Mouse (Mus musculus) intestine, embryonic 16.5 days (tissue): Measurements from ENCODE around the gene B4galnt4. TPM values are rescaled to one million over a fixed set of nuclear protein-coding genes. Genes with fewer than 3 reads are reported as not detected.
A peak's percentile ranks its signal among the peaks of the same experiment; 100 is the strongest.
"Not testable (repeated sequence)": the region's sequence is repeated elsewhere in the genome, so short reads cannot be mapped to it uniquely, and the experiment has no call there.

Experiments used
- ATAC-seq: fragments of 200-750 bp; cut with Nextera tagmentation; 2 replicates; pipeline ENCODE4 v1.8.0; 2017; ENCODE audit warnings: moderate TSS enrichment, moderate library complexity
- H3K27ac ChIP-seq: fragments of 300-500 bp; sonication (generic); 2 replicates; pipeline ENCODE4 v1.5.1; 2014; ENCODE audit warnings: mild to moderate bottlenecking, low read length
- H3K27me3 ChIP-seq: fragments of 300-500 bp; sonication (generic); replicated peaks from 2 replicates; pipeline ENCODE4 v1.6.1; 2014; ENCODE audit warnings: low read length, control low read depth, mixed read lengths; ENCODE audit not compliant: control insufficient read depth, insufficient read depth
- H3K36me3 ChIP-seq: fragments of 300-500 bp; sonication (generic); 2 replicates; pipeline ENCODE4 v1.6.1; 2014; ENCODE audit warnings: low read length, control low read depth; ENCODE audit not compliant: control insufficient read depth, insufficient read depth
- H3K4me1 ChIP-seq: fragments of 300-500 bp; sonication (generic); 2 replicates; pipeline ENCODE4 v1.6.1; 2014; ENCODE audit warnings: low read length, control low read depth, mixed read lengths; ENCODE audit not compliant: control insufficient read depth, insufficient read depth
- H3K4me2 ChIP-seq: fragments of 300-500 bp; sonication (generic); 2 replicates; pipeline ENCODE4 v1.6.1; 2014; ENCODE audit warnings: low read depth, low read length, control low read depth
- H3K4me3 ChIP-seq: fragments of 300-500 bp; sonication (generic); 2 replicates; pipeline ENCODE4 v1.5.1; 2014; ENCODE audit warnings: mild to moderate bottlenecking, low read length
- H3K9ac ChIP-seq: fragments of 300-500 bp; sonication (generic); 2 replicates; pipeline ENCODE4 v1.6.1; 2014; ENCODE audit warnings: low read depth, low read length
- H3K9me3 ChIP-seq: fragments of 300-500 bp; sonication (generic); 2 replicates; pipeline ENCODE4 v1.6.1; 2016; ENCODE audit warnings: low read length, control low read depth; ENCODE audit not compliant: control insufficient read depth
- WGBS: fragments of 180-500 bp; shearing (Covaris S2); extraction: QIAGEN DNeasy Blood & Tissue Kit; methylation state at CpG from one replicate; pipeline ENCODE4 v1.1.7; 2014; 5-methylcytosine and 5-hydroxymethylcytosine counted together
- polyA plus RNA-seq: library from polyadenylated mRNA; unstranded; fragments of >200 nt; fragmentation: Nextera tagmentation; extraction: Ambion mirVana; gene quantifications from 2 replicates; pipeline ENCODE4 v1.2.1, GENCODE M21; 2015

Gene B4galnt4
- polyA plus RNA-seq, 1 experiment from 2014 or later = 7.2 TPM

DNA sequence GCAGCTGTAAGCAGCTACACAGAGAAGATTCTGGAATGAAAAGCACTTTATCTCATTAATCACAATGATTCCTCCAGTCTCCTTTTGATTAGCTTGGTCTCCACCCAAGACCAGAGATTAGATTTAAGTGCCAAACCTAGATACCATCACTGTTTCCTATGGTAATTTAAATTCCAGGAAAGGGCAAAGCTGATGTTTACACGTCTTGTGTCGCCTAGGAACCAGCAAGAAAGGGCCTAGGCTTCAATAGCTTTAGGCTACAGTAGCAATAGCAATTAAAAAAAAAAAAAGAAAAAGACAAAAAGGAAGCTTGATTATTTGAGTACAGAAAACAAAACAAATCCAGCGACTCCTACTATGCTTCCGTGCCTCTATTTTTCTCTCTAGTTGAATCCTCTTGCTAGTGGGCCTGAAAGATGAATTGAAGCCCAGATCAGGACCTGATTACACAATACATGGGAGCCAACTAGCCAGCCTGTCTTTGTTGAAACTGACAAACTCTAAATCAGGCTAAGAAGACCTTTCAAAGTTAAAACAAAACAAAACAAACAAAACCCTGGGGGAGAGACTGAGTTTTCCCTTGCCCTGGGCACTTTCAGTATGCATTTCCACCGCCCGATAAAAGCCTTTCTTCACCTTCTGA lies 34.7 kb upstream of the B4galnt4 start:
- 0 out of 2 replicates have a peak overlapping the region, but pooled peaks have one; percentile 2 for H3K27ac ChIP-seq
- H3K9me3 ChIP-seq = no peaks in the 10 kb centered on the region
- H3K4me2 ChIP-seq = no peak overlapping the region
- no peak overlapping the region for H3K4me3 ChIP-seq
- H3K27me3 ChIP-seq = no peaks in the 10 kb centered on the region
- peaks cover 4% of the 10 kb centered on the region; the same call in 1 of the 2 replicates for H3K4me1 ChIP-seq
- H3K36me3 ChIP-seq = no peaks in the 10 kb centered on the region
- WGBS = 51% methylated on average over 6 of the region's 6 CpGs
- ATAC-seq = no peak
- no peak overlapping the region for H3K9ac ChIP-seq

DNA sequence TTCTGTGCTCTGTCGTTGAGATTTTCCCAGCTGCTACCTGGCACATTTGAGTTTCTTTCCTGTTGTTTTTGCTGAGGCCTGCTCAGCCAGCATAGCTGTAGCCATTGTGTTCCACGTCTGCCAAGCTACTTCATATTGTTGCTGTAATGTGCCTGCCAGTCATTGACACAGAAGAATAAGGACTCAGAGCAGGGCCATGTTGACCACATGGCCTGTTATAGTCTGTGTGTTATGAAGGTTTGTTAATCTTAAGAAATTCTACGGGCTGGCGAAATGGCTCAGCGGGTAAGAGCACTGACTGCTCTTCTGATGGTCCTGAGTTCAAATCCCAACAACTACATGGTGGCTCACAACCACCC lies 34.2 kb upstream of the B4galnt4 start:
- no peaks in the 10 kb centered on the region for H3K9me3 ChIP-seq
- no peak overlapping the region for H3K4me2 ChIP-seq
- 0 out of 2 replicates have a peak overlapping the region, but pooled peaks have one; percentile 2 for H3K27ac ChIP-seq
- no peak for ATAC-seq
- peaks cover 4% of the 10 kb centered on the region; the same call in 1 of the 2 replicates for H3K4me1 ChIP-seq
- H3K9ac ChIP-seq = no peak overlapping the region
- no peaks in the 10 kb centered on the region for H3K27me3 ChIP-seq
- H3K4me3 ChIP-seq = no peak overlapping the region
- no peaks in the 10 kb centered on the region for H3K36me3 ChIP-seq
- 59% methylated on average over 5 of the region's 5 CpGs for WGBS

DNA sequence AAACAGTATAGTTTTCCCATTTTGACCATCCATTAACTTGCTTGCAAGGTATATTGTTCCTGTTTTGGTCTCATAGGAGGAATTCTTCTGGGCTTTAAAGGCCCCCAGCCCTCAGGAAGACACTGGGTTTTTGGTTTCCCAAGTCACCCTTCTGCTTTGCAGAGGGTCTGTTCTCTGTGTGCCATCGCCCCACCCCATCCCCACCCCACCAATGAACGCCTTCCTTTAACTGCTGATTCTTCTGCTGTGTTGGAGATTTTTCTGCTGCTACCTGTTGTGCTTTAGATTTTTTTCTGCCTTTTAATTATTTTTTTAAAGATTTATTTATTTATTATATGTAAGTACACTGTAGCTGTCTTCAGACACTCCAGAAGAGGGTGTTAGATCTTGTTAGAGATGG lies 32.1 kb upstream of the B4galnt4 start, which contains the start of gene Gm17387:
TSS of gene Gm17387 (plus strand) at position 301 of the 400 bp plus-strand sequence.
- Histone ChIP-seq H3K27ac (no peak within 1 kb of the TSS), H3K36me3 (no peaks in the 10 kb centered on the region), H3K27me3 (no peaks in the 10 kb centered on the region), H3K9me3 (no peaks in the 10 kb centered on the region), H3K4me2 (no peak within 1 kb of the TSS), H3K9ac (no peak within 1 kb of the TSS), H3K4me1 (peaks cover 4% of the 10 kb centered on the region; the same call in 1 of the 2 replicates), H3K4me3 (no peak within 1 kb of the TSS)
- no peak for ATAC-seq
- 92% methylated on average over 2 of the region's 2 CpGs for WGBS

DNA sequence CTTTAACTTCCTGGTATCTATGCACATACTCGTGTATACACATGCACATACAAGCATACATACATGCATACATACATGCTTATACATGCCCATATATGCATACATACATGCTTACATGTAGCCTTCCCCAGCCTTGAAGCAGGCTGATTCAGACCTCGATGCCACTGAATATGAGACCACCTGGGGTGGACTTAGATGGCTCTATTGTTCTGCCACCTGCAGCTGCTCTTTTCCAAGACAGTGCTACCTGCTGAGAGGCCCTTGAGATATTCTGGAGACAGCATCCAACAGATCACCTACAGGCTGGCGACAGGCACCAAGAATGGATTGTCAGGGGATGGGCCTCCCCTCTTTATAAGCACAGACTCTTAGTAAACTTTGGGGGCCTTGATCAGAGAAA lies 30.5 kb upstream of the B4galnt4 start:
- 63% methylated on average over 3 of the region's 3 CpGs for WGBS
- peaks cover 4% of the 10 kb centered on the region; the same call in 1 of the 2 replicates for H3K4me1 ChIP-seq
- ATAC-seq = no peak
- H3K4me3 ChIP-seq = no peak overlapping the region
- no peaks in the 10 kb centered on the region for H3K27me3 ChIP-seq
- no peak overlapping the region for H3K27ac ChIP-seq
- H3K9me3 ChIP-seq = no peaks in the 10 kb centered on the region
- H3K36me3 ChIP-seq = no peaks in the 10 kb centered on the region
- H3K4me2 ChIP-seq = no peak overlapping the region
- H3K9ac ChIP-seq = no peak overlapping the region

DNA sequence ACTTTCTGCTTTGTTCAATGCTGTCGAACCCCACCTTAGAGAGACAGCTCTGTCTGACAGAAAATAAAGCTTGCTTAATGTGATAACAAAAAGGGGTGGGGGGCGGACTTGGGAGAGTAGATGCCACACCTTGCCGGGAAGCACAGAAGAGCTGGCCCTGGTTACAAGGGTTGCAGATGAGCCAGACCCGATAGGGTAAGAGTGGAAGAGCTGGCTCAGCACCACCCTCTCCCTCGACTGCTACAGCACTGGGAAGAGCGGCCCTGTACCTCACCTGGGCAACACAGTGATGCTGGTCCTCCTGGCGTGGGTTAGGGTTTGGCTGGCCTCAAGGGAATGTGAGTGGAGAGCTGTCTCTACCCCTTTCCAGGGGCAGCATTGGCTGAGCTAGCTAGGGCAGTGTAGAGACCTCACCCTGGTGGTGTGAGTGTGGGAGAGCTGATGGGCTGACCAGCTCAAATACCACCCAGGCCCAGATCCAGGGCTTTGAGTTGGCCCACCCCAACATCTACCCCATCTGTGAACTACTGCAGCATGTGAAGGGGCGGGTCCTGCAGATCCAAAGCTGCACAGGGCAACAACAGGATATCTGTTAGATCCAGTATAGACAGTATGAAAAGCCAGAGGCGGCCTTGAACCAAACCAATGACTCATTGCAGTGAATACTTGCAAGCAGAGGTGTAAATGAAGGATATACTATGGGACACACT lies 28.3 kb upstream of the B4galnt4 start:
- H3K4me2 ChIP-seq = no peak overlapping the region
- peak; percentile 34; the same call in 1 of the 2 replicates for ATAC-seq
- 63% methylated on average over 9 of the region's 9 CpGs for WGBS

DNA sequence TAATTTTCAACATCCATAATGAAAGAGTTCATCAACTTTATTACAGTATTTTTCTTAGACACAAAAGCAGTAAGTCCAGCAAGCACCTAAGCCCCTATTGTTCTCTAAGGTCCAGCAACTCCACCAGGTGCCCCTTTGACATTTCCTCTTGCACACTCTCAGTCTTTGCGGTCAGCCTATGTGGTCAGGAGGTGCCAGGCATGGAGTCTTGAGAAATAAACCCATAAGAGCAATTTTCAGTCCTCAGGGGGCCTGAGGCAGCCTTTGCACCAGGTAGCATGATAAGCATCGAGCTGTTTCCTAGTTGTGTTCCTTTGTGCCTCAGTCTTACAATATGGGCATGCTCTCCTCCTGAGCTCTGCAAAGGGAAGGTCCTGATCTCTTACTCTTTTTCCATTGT lies 24.3 kb upstream of the B4galnt4 start:
- H3K4me2 ChIP-seq = not testable (repeated sequence)

More for the DNA sequence above, 28.3 kb upstream of the B4galnt4 start:
- Histone ChIP-seq H3K36me3 (no peaks in the 10 kb centered on the region), H3K4me3 (no peak overlapping the region), H3K27ac (no peak overlapping the region), H3K4me1 (peaks cover under 1% of the 10 kb centered on the region; the same call in 1 of the 2 replicates), H3K27me3 (no peaks in the 10 kb centered on the region), H3K9ac (no peak overlapping the region), H3K9me3 (no peaks in the 10 kb centered on the region)

DNA sequence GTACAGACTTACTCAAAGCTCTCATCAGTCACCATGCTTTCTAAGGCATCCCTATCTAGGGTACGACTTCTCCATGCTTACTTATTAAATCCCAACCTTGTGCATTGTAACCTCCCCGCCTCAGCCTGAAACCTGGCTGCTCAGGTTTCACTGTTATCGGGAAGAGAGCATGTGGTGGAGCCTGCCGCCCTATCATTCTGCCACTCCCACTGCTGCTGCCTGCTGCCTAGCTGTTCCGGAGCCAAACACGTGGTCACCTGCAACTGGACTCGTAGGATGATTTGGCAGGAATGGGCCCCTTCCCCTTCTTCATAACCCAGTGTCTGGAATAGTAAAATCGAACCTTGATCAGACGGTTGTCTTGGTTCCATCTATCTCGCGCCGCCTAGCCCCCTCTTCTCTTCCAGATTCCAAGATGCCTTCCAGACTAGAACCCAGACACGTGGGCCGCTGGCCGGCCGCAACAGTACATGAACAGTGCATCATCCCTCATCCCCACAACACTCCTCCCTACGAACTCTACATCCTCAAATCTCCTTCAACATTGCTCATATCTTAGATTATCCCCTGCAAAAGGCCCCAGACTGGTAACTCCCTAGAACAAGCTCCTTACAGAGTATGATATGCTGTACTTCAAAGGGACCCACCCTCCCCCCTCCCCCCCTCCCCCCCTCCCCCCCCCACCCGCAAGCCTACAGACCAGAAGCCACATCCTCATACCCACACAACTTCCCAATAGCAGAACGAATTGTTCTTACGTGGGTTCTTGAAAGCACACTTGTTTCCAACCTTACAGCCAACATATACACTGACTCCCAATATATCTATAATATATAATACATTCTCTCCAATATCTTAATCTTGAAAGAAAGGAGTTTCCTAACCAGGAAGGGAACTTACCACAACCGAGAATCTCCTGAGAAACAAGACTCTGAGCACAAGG lies 22.5 kb upstream of the B4galnt4 start:
- H3K4me3 ChIP-seq = no peak overlapping the region
- no peaks in the 10 kb centered on the region for H3K27me3 ChIP-seq
- H3K27ac ChIP-seq = peak overlapping the region; percentile 28; the same call in 1 of the 2 replicates
- ATAC-seq = peak; percentile 50
- H3K36me3 ChIP-seq = no peaks in the 10 kb centered on the region
- no peak overlapping the region for H3K9ac ChIP-seq
- 71% methylated on average over 20 of the region's 21 CpGs for whole genome bisulfite sequencing
- H3K4me2 ChIP-seq = no peak overlapping the region
- H3K9me3 ChIP-seq = no peaks in the 10 kb centered on the region
- H3K4me1 ChIP-seq = peaks cover 19% of the 10 kb centered on the region

More for the DNA sequence above, 24.3 kb upstream of the B4galnt4 start:
- not testable (repeated sequence) for H3K9me3 ChIP-seq, H3K4me3 ChIP-seq, H3K9ac ChIP-seq, ATAC-seq, H3K27ac ChIP-seq, H3K36me3 ChIP-seq, H3K4me1 ChIP-seq, H3K27me3 ChIP-seq
- WGBS = 100% methylated on average over 1 of the region's 2 CpGs

DNA sequence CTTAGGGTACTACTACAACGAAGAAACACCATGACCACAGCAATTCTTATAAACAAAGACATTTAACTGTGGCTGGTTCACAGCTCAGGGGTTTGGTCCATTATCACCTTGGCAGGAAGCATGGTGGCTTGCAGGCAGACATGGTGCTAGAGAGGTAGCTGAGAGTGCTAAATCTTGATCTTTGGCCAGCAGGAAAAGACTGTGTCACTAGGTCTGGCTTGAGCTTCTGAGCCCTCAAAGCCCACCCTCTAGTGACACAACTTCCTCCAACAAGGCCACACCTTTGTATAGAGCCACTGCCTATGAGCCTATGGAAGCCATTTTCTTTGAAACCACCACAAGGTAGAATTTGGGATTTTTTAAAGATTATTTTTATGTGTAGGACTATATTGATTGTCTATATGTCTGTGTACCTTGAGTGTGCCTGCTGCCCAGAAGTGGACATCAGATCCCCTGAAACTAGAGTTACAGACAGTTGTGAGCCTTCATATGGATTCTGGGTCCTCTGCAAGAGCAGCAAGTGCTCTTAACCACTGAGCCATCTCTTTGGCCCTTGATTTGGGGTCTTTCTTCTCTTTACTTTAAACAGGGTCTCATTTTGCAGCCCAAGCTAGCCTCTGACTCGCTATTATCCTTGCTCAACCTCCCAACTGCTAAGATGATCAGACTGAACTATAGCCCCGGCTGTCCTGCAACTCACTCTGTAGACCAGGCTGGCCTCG lies 21.4 kb upstream of the B4galnt4 start:
- H3K4me1 ChIP-seq = peaks cover 19% of the 10 kb centered on the region
- no peak overlapping the region for H3K4me2 ChIP-seq
- WGBS = 94% methylated on average over 4 of the region's 4 CpGs
- H3K9ac ChIP-seq = no peak overlapping the region
- H3K9me3 ChIP-seq = no peaks in the 10 kb centered on the region
- H3K27ac ChIP-seq = no peak overlapping the region
- H3K4me3 ChIP-seq = no peak overlapping the region
- H3K27me3 ChIP-seq = no peaks in the 10 kb centered on the region
- H3K36me3 ChIP-seq = no peaks in the 10 kb centered on the region
- ATAC-seq = no peak
